Mouse (Mus musculus) hindbrain, postnatal 0 days (tissue): ENCODE results near the gene Disp1. TPM values are rescaled to one million over a fixed set of nuclear protein-coding genes. Genes with fewer than 3 reads are reported as not detected.

Experiments used
- ATAC-seq: fragments of 200-750 bp; cut with Nextera tagmentation; 2 replicates; pipeline ENCODE4 v1.8.0; 2017; ENCODE audit warnings: mild to moderate bottlenecking, moderate TSS enrichment, moderate library complexity
- DNase-seq: peaks from one replicate; pipeline ENCODE4 v3.0.0-alpha.2; 2015; ENCODE audit warnings: low spot score
- H3K27ac ChIP-seq: fragments of 300-500 bp; sonication (generic); 2 replicates; pipeline ENCODE4 v1.5.1; 2014; ENCODE audit warnings: mild to moderate bottlenecking
- H3K27me3 ChIP-seq: fragments of 300-500 bp; sonication (generic); 2 replicates; pipeline ENCODE4 v1.6.1; 2014; ENCODE audit warnings: low read length, mixed read lengths; ENCODE audit not compliant: insufficient read depth
- H3K36me3 ChIP-seq: fragments of 300-500 bp; sonication (generic); 2 replicates; pipeline ENCODE4 v1.6.1; 2014; ENCODE audit warnings: low read length, mixed read lengths; ENCODE audit not compliant: insufficient read depth
- H3K4me1 ChIP-seq: fragments of 300-500 bp; sonication (generic); 2 replicates; pipeline ENCODE4 v1.6.1; 2014; ENCODE audit warnings: antibody characterized with exemption, low read length, mixed read lengths; ENCODE audit not compliant: insufficient read depth
- H3K4me2 ChIP-seq: fragments of 300-500 bp; sonication (generic); 2 replicates; pipeline ENCODE4 v1.6.1; 2014; ENCODE audit warnings: low read depth, mild to moderate bottlenecking, low read length, moderate library complexity, mixed read lengths
- H3K4me3 ChIP-seq: fragments of 300-500 bp; sonication (generic); 2 replicates; pipeline ENCODE4 v1.5.1; 2014; ENCODE audit warnings: low read length
- H3K9ac ChIP-seq: fragments of 300-500 bp; sonication (generic); replicated peaks from 2 replicates; pipeline ENCODE4 v1.6.1; 2014; ENCODE audit warnings: mild to moderate bottlenecking, low read length, moderate library complexity, mixed read lengths
- H3K9me3 ChIP-seq: fragments of 300-500 bp; sonication (generic); 2 replicates; pipeline ENCODE4 v1.6.1; 2016; ENCODE audit warnings: low read length, mixed read lengths
- CTCF ChIP-seq: IDR thresholded peaks from 2 replicates; pipeline ENCODE4 v1.5.1; 2016; ENCODE audit warnings: antibody characterized with exemption, control low read depth, low read depth
- WGBS: fragments of 180-500 bp; shearing (Covaris S2); extraction: QIAGEN DNeasy Blood & Tissue Kit; methylation state at CpG from one replicate; pipeline ENCODE4 v1.1.7; 2014; 5-methylcytosine and 5-hydroxymethylcytosine counted together
- polyA plus RNA-seq: library from polyadenylated mRNA; unstranded; fragments of >200 nt; fragmentation: Nextera tagmentation; extraction: Ambion mirVana; gene quantifications from 2 replicates; pipeline ENCODE4 v1.2.1, GENCODE M21; 2015
- total RNA-seq: library from RNA; depleted of rRNA; stranded (reverse); fragments of >200 nt; gene quantifications from 2 replicates; pipeline ENCODE4 v1.2.3, GENCODE M21; 2014

The Disp1 gene
- total and polyA plus RNA-seq, 2 experiments from 2014 or later = 7.4 to 8.2 TPM

- H3K27me3 ChIP-seq = no peaks in the 10 kb centered on the region
- no peak for DNase-seq
- no peak overlapping the region for H3K9ac ChIP-seq
- 87% methylated on average over 6 of the region's 6 CpGs for WGBS
- ATAC-seq = no peak
- no peak for TF ChIP-seq CTCF
- H3K4me2 ChIP-seq = no peak overlapping the region
- H3K4me3 ChIP-seq = no peak overlapping the region
- no peaks in the 10 kb centered on the region for H3K9me3 ChIP-seq
- H3K4me1 ChIP-seq = no peaks in the 10 kb centered on the region
- H3K36me3 ChIP-seq = no peaks in the 10 kb centered on the region
- H3K27ac ChIP-seq = no peak overlapping the region
Observed at GRCm38 (mm10) chr1:183207623-183208022, 13.7 kb downstream of the Disp1 start.

GRCm38 (mm10) chr1:183207141-183207540 lies 14.2 kb downstream of the Disp1 start:
- no peak for DNase-seq
- 72% methylated on average over 3 of the region's 3 CpGs for WGBS
- H3K27ac ChIP-seq = no peak overlapping the region
- H3K36me3 ChIP-seq = no peaks in the 10 kb centered on the region
- no peaks in the 10 kb centered on the region for H3K27me3 ChIP-seq
- no peaks in the 10 kb centered on the region for H3K4me1 ChIP-seq
- no peak for ATAC-seq
- H3K4me3 ChIP-seq = no peak overlapping the region
- no peak for TF ChIP-seq CTCF
- H3K9me3 ChIP-seq = no peaks in the 10 kb centered on the region
- H3K9ac ChIP-seq = no peak overlapping the region
- no peak overlapping the region for H3K4me2 ChIP-seq

- no peak overlapping the region for H3K4me2 ChIP-seq
- no peak for DNase-seq
- no peaks in the 10 kb centered on the region for H3K4me1 ChIP-seq
- H3K36me3 ChIP-seq = no peaks in the 10 kb centered on the region
- WGBS = 85% methylated on average over 5 of the region's 5 CpGs
- H3K9ac ChIP-seq = no peak overlapping the region
- no peaks in the 10 kb centered on the region for H3K9me3 ChIP-seq
- H3K4me3 ChIP-seq = no peak overlapping the region
- ATAC-seq = no peak
- no peak overlapping the region for H3K27ac ChIP-seq
- TF ChIP-seq CTCF = no peak
- no peaks in the 10 kb centered on the region for H3K27me3 ChIP-seq
Observed at GRCm38 (mm10) chr1:183200926-183201325, 20.4 kb downstream of the Disp1 start.

GRCm38 (mm10) chr1:183194763-183195162 lies 26.6 kb downstream of the Disp1 start:
- Histone ChIP-seq H3K4me3 (no peak overlapping the region), H3K9me3 (no peaks in the 10 kb centered on the region), H3K36me3 (no peaks in the 10 kb centered on the region), H3K27me3 (no peaks in the 10 kb centered on the region), H3K27ac (no peak overlapping the region), H3K9ac (no peak overlapping the region), H3K4me1 (no peaks in the 10 kb centered on the region), H3K4me2 (no peak overlapping the region)
- WGBS = 80% methylated on average over 18 of the region's 18 CpGs
- no peak for TF ChIP-seq CTCF
- DNase-seq (no peak), ATAC-seq (no peak)

GRCm38 (mm10) chr1:183194151-183194550 lies 27.2 kb downstream of the Disp1 start:
- Histone ChIP-seq H3K9ac (no peak overlapping the region), H3K9me3 (no peaks in the 10 kb centered on the region), H3K4me1 (no peaks in the 10 kb centered on the region), H3K4me3 (no peak overlapping the region), H3K36me3 (no peaks in the 10 kb centered on the region), H3K27me3 (no peaks in the 10 kb centered on the region), H3K27ac (no peak overlapping the region), H3K4me2 (no peak overlapping the region)
- no peak for DNase-seq
- TF ChIP-seq CTCF = no peak
- WGBS = 74% methylated on average over 5 of the region's 5 CpGs
- ATAC-seq = no peak

GRCm38 (mm10) chr1:183191398-183191797 lies 29.9 kb downstream of the Disp1 start:
- Histone ChIP-seq H3K4me2 (no peak overlapping the region), H3K27ac (no peak overlapping the region), H3K9me3 (no peaks in the 10 kb centered on the region), H3K36me3 (no peaks in the 10 kb centered on the region), H3K27me3 (no peaks in the 10 kb centered on the region), H3K9ac (no peak overlapping the region), H3K4me1 (no peaks in the 10 kb centered on the region), H3K4me3 (no peak overlapping the region)
- WGBS = 44% methylated on average over 10 of the region's 10 CpGs
- ATAC-seq (no peak), DNase-seq (no peak)
- no peak for TF ChIP-seq CTCF

GRCm38 (mm10) chr1:183190456-183190855 lies 30.9 kb downstream of the Disp1 start:
- H3K9ac ChIP-seq = no peak overlapping the region
- H3K36me3 ChIP-seq = no peaks in the 10 kb centered on the region
- 66% methylated on average over 9 of the region's 9 CpGs for WGBS
- H3K4me1 ChIP-seq = no peaks in the 10 kb centered on the region
- ATAC-seq (no peak), DNase-seq (no peak)
- no peak overlapping the region for H3K27ac ChIP-seq
- no peak overlapping the region for H3K4me2 ChIP-seq
- no peaks in the 10 kb centered on the region for H3K9me3 ChIP-seq
- TF ChIP-seq CTCF = no peak
- no peaks in the 10 kb centered on the region for H3K27me3 ChIP-seq
- no peak overlapping the region for H3K4me3 ChIP-seq
